Mouse (Mus musculus): Measurements from ENCODE around the gene Nme4. TPM values are rescaled to one million over a fixed set of nuclear protein-coding genes. Genes with fewer than 3 reads are reported as not detected.

Gene Nme4
- polyA plus RNA-seq, 1 experiment from 2014 or later: 81.7 TPM

- Histone ChIP-seq H3K27me3 (ENCODE audit: control insufficient read depth, insufficient read depth, low read length) (peaks cover 4% of the 10 kb centered on the region; the same call in 1 of the 2 replicates), H3K4me2 (peak overlapping the region; percentile 100), H3K27ac (ENCODE audit: low read depth, low read length) (0 out of 2 replicates have a peak overlapping the region, but pooled peaks have one; percentile 50), H3K36me3 (ENCODE audit: control insufficient read depth, insufficient read depth, low read length) (0 out of 2 replicates have a peak, but pooled peaks cover 2% of the 10 kb centered on the region), H3K9ac (ENCODE audit: low read depth, low read length) (peak overlapping the region; percentile 84), H3K9me3 (replicated peaks; ENCODE audit: control insufficient read depth, low read length) (no peaks in the 10 kb centered on the region), H3K4me3 (ENCODE audit: low read depth, low read length) (peak overlapping the region; percentile 86), H3K4me1 (ENCODE audit: control insufficient read depth, insufficient read depth, low read length) (peaks cover 37% of the 10 kb centered on the region)
- ATAC-seq (replicated peaks; ENCODE audit: insufficient number of reproducible peaks, low FRiP score, low TSS enrichment): no peak
- 1% methylated on average over 44 of the region's 44 CpGs for WGBS (ENCODE audit: insufficient replicate concordance)
These were observed 27.2 kb downstream of the Nme4 start for GRCm38 (mm10) chr17:26068024-26068830.

DNA sequence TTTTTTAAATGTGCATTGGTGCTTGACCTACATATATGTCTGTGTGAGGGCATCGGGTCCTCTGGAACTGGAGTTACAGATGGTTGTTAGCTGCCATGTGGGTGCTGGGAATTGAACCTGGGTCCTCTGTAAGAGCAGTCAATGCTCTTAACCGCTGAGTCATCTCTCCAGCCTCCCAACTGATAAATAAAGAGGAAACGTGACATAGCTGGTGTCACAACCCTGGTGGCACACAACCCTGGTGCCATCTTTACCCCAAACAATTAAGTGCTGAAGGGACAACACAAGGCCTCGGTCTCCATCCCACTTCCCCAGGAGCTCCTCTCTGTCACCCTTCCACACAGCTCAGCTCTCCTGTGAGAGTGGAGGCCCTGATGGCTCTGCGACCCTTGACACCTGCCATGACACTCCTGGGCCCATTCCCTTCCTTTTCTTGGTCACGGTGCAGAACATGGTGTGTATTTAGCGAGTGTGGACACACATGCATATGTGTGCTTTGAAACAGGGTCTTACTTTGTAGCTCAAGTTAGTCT, 28.8 kb downstream of the Nme4 start:
- 89% methylated on average over 7 of the region's 7 CpGs for WGBS (ENCODE audit: insufficient replicate concordance)
- peaks cover 4% of the 10 kb centered on the region; the same call in 1 of the 2 replicates for H3K27me3 ChIP-seq (ENCODE audit: control insufficient read depth, insufficient read depth, low read length)
- no peaks in the 10 kb centered on the region for H3K9me3 ChIP-seq (replicated peaks; ENCODE audit: control insufficient read depth, low read length)
- ATAC-seq (replicated peaks; ENCODE audit: insufficient number of reproducible peaks, low FRiP score, low TSS enrichment): no peak
- H3K9ac ChIP-seq (ENCODE audit: low read depth, low read length): no peak overlapping the region
- H3K4me3 ChIP-seq (ENCODE audit: low read depth, low read length): no peak overlapping the region; the same call in 1 of the 2 replicates
- H3K27ac ChIP-seq (ENCODE audit: low read depth, low read length): no peak overlapping the region
- peak overlapping the region; percentile 100 for H3K4me2 ChIP-seq
- H3K36me3 ChIP-seq (ENCODE audit: control insufficient read depth, insufficient read depth, low read length): 0 out of 2 replicates have a peak, but pooled peaks cover 2% of the 10 kb centered on the region
- H3K4me1 ChIP-seq (ENCODE audit: control insufficient read depth, insufficient read depth, low read length): peaks cover 37% of the 10 kb centered on the region

GRCm38 (mm10) chr17:26064916-26065315, 30.5 kb downstream of the Nme4 start:
- H3K4me2 ChIP-seq: 0 out of 2 replicates have a peak overlapping the region, but pooled peaks have one; percentile 3
- no peak overlapping the region for H3K4me3 ChIP-seq (ENCODE audit: low read depth, low read length)
- H3K9ac ChIP-seq (ENCODE audit: low read depth, low read length): no peak overlapping the region
- peaks cover 4% of the 10 kb centered on the region; the same call in 1 of the 2 replicates for H3K27me3 ChIP-seq (ENCODE audit: control insufficient read depth, insufficient read depth, low read length)
- H3K27ac ChIP-seq (ENCODE audit: low read depth, low read length): no peak overlapping the region
- H3K36me3 ChIP-seq (ENCODE audit: control insufficient read depth, insufficient read depth, low read length): 0 out of 2 replicates have a peak, but pooled peaks cover 2% of the 10 kb centered on the region
- 59% methylated on average over 6 of the region's 6 CpGs for WGBS (ENCODE audit: insufficient replicate concordance)
- no peak for ATAC-seq (replicated peaks; ENCODE audit: insufficient number of reproducible peaks, low FRiP score, low TSS enrichment)
- peaks cover 37% of the 10 kb centered on the region for H3K4me1 ChIP-seq (ENCODE audit: control insufficient read depth, insufficient read depth, low read length)
- H3K9me3 ChIP-seq (replicated peaks; ENCODE audit: control insufficient read depth, low read length): no peaks in the 10 kb centered on the region

- Histone ChIP-seq H3K4me2 (no peak overlapping the region), H3K9ac (ENCODE audit: low read depth, low read length) (no peak overlapping the region), H3K36me3 (ENCODE audit: control insufficient read depth, insufficient read depth, low read length) (peaks cover 5% of the 10 kb centered on the region; the same call in 1 of the 2 replicates), H3K27ac (ENCODE audit: low read depth, low read length) (no peak overlapping the region), H3K27me3 (ENCODE audit: control insufficient read depth, insufficient read depth, low read length) (no peaks in the 10 kb centered on the region), H3K9me3 (replicated peaks; ENCODE audit: control insufficient read depth, low read length) (no peaks in the 10 kb centered on the region), H3K4me1 (ENCODE audit: control insufficient read depth, insufficient read depth, low read length) (no peaks in the 10 kb centered on the region), H3K4me3 (ENCODE audit: low read depth, low read length) (no peak overlapping the region)
- WGBS (ENCODE audit: insufficient replicate concordance): 76% methylated on average over 9 of the region's 9 CpGs
- ATAC-seq (replicated peaks; ENCODE audit: insufficient number of reproducible peaks, low FRiP score, low TSS enrichment): no peak
These were observed 37.4 kb downstream of the Nme4 start for GRCm38 (mm10) chr17:26057787-26058567.

DNA sequence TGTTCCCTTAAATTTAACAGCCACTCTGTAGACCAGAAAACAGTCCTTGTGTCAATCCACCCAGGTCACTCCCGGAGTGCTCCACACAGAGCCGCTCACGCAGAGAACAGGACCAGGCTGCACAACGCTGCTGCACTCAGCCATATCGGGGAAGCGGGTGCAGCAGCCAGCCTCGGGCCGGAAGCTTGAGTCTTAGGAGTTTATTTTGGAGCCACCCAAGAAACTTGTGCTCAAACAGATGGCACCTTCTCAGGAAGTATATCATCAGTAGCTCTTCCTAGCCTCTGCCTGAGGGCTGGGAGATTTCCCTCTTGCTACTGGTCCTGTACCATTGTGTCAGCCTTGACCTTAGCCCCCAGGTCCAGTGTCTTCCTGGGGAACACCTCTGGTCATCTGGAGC, 38.1 kb downstream of the Nme4 start:
- Histone ChIP-seq H3K27ac (ENCODE audit: low read depth, low read length) (no peak overlapping the region), H3K36me3 (ENCODE audit: control insufficient read depth, insufficient read depth, low read length) (peaks cover 5% of the 10 kb centered on the region; the same call in 1 of the 2 replicates), H3K4me1 (ENCODE audit: control insufficient read depth, insufficient read depth, low read length) (no peaks in the 10 kb centered on the region), H3K9ac (ENCODE audit: low read depth, low read length) (no peak overlapping the region), H3K27me3 (ENCODE audit: control insufficient read depth, insufficient read depth, low read length) (no peaks in the 10 kb centered on the region), H3K9me3 (replicated peaks; ENCODE audit: control insufficient read depth, low read length) (no peaks in the 10 kb centered on the region), H3K4me2 (no peak overlapping the region), H3K4me3 (ENCODE audit: low read depth, low read length) (no peak overlapping the region)
- no peak for ATAC-seq (replicated peaks; ENCODE audit: insufficient number of reproducible peaks, low FRiP score, low TSS enrichment)
- WGBS (ENCODE audit: insufficient replicate concordance): 84% methylated on average over 8 of the region's 8 CpGs

GRCm38 (mm10) chr17:26055164-26055563, 40.2 kb downstream of the Nme4 start:
- 61% methylated on average over 6 of the region's 6 CpGs for WGBS (ENCODE audit: insufficient replicate concordance)
- Histone ChIP-seq H3K9ac (ENCODE audit: low read depth, low read length) (no peak overlapping the region), H3K36me3 (ENCODE audit: control insufficient read depth, insufficient read depth, low read length) (peaks cover 5% of the 10 kb centered on the region; the same call in 1 of the 2 replicates), H3K4me1 (ENCODE audit: control insufficient read depth, insufficient read depth, low read length) (no peaks in the 10 kb centered on the region), H3K4me3 (ENCODE audit: low read depth, low read length) (no peak overlapping the region), H3K4me2 (no peak overlapping the region), H3K27me3 (ENCODE audit: control insufficient read depth, insufficient read depth, low read length) (no peaks in the 10 kb centered on the region), H3K27ac (ENCODE audit: low read depth, low read length) (no peak overlapping the region), H3K9me3 (replicated peaks; ENCODE audit: control insufficient read depth, low read length) (no peaks in the 10 kb centered on the region)
- ATAC-seq (replicated peaks; ENCODE audit: insufficient number of reproducible peaks, low FRiP score, low TSS enrichment): no peak

DNA sequence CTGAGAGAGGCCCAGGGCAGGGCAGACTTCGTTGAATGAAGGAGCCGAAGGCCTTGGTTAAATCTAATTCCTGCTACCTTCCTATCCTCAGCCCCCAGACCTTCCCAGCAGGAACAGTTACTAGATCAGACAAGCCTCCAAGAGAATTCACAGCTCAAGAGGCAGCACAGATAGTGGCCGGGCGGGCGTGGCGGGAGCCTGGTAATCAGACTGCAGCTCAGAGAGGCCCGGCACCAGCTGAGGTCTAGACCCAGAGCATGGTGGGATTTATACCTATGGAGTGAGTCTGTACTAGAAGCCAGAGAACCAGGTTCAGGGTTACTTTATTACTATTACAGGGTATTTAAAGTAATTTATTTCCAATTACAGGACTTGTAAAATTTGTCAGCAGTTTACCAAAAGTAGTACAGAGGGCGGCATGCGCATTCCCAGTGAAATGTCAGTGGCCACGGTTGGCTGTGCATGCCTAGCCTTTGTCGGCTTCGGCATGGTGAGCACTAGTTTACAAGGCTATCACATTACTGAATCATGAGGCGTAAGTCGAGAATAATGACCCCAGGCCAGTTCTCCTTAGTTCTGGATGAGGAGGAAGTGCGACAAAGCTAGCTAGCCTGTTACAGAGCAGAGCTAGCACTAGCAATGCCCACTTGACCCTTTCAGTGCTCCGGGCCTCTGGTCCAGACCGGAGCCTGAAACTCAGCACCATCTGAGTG, 41.1 kb downstream of the Nme4 start:
- Histone ChIP-seq H3K4me1 (ENCODE audit: control insufficient read depth, insufficient read depth, low read length) (no peaks in the 10 kb centered on the region), H3K36me3 (ENCODE audit: control insufficient read depth, insufficient read depth, low read length) (peaks cover 5% of the 10 kb centered on the region; the same call in 1 of the 2 replicates), H3K27me3 (ENCODE audit: control insufficient read depth, insufficient read depth, low read length) (no peaks in the 10 kb centered on the region), H3K9ac (ENCODE audit: low read depth, low read length) (no peak overlapping the region), H3K27ac (ENCODE audit: low read depth, low read length) (no peak overlapping the region), H3K4me2 (no peak overlapping the region), H3K4me3 (ENCODE audit: low read depth, low read length) (no peak overlapping the region), H3K9me3 (replicated peaks; ENCODE audit: control insufficient read depth, low read length) (no peaks in the 10 kb centered on the region)
- WGBS (ENCODE audit: insufficient replicate concordance): 45% methylated on average over 17 of the region's 17 CpGs
- no peak for ATAC-seq (replicated peaks; ENCODE audit: insufficient number of reproducible peaks, low FRiP score, low TSS enrichment)

DNA sequence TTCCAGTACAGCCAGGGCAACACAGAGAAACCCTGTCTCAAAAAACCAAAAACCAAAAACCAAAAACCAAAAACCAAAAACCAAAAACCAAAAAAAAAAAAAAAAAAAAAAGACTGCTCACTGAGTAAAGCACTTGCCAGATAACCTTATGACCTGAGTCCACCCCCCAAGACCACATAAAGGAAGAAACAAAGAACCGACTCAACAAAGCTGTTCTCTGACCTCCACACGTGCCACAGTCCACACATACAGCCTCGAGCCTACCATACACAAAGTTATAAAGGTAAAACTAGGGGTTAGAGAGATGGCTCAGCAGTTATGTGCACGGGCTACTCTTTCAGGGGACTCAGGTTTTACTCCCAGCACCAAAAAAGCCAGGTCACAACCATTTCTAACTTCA, 42.7 kb downstream of the Nme4 start:
- no peak for ATAC-seq (replicated peaks; ENCODE audit: insufficient number of reproducible peaks, low FRiP score, low TSS enrichment)
- Histone ChIP-seq H3K4me3 (ENCODE audit: low read depth, low read length) (no peak overlapping the region), H3K4me2 (no peak overlapping the region), H3K9ac (ENCODE audit: low read depth, low read length) (no peak overlapping the region), H3K4me1 (ENCODE audit: control insufficient read depth, insufficient read depth, low read length) (0 out of 2 replicates have a peak, but pooled peaks cover 3% of the 10 kb centered on the region), H3K27ac (ENCODE audit: low read depth, low read length) (no peak overlapping the region), H3K36me3 (ENCODE audit: control insufficient read depth, insufficient read depth, low read length) (no peaks in the 10 kb centered on the region), H3K9me3 (replicated peaks; ENCODE audit: control insufficient read depth, low read length) (no peaks in the 10 kb centered on the region), H3K27me3 (ENCODE audit: control insufficient read depth, insufficient read depth, low read length) (no peaks in the 10 kb centered on the region)
- WGBS (ENCODE audit: insufficient replicate concordance): 73% methylated on average over 4 of the region's 4 CpGs
